Mouse (Mus musculus) kidney, adult 2 months (tissue): ENCODE results near the gene Ngb. TPM values are rescaled to one million over a fixed set of nuclear protein-coding genes. Genes with fewer than 3 reads are reported as not detected.
A peak's percentile ranks its signal among the peaks of the same experiment; 100 is the strongest.

ENCODE experiments used
- DNase-seq: peaks from one replicate; pipeline ENCODE4 v3.0.0; 2021
- H3K27ac ChIP-seq: fragments of 200-500 bp; 2 replicates; pipeline ENCODE4 v1.5.1; 2012; ENCODE audit warnings: low read depth, low read length, control low read depth, inconsistent platforms; ENCODE audit not compliant: insufficient read depth
- H3K27me3 ChIP-seq: fragments of 200-500 bp; replicated peaks from 2 replicates; pipeline ENCODE4 v1.6.1; 2012; ENCODE audit warnings: mild to moderate bottlenecking, moderate library complexity, low read length, inconsistent platforms; ENCODE audit not compliant: control insufficient read depth, insufficient read depth
- H3K36me3 ChIP-seq: fragments of 200-500 bp; 2 replicates; pipeline ENCODE4 v1.6.1; 2012; ENCODE audit warnings: mild to moderate bottlenecking, moderate library complexity, low read length, inconsistent platforms; ENCODE audit not compliant: control insufficient read depth, insufficient read depth
- H3K4me1 ChIP-seq: fragments of 200-500 bp; 2 replicates; pipeline ENCODE4 v1.6.1; 2011; ENCODE audit warnings: low read length; ENCODE audit not compliant: control insufficient read depth, insufficient read depth
- H3K4me3 ChIP-seq: fragments of 200-500 bp; 2 replicates; pipeline ENCODE4 v1.5.1; 2011; ENCODE audit warnings: mild to moderate bottlenecking, low read depth, low read length, control low read depth; ENCODE audit not compliant: insufficient read depth
- CTCF ChIP-seq: fragments of 200-500 bp; conservative IDR thresholded peaks from 2 replicates; pipeline ENCODE4 v1.5.1; 2011; ENCODE audit warnings: low read depth, mild to moderate bottlenecking, control low read depth, low read length, moderate library complexity, mixed read lengths; ENCODE audit not compliant: insufficient read depth, insufficient read length
- POLR2A ChIP-seq: fragments of 200-500 bp; IDR thresholded peaks from one replicate; pipeline ENCODE4 v1.6.1; 2011; ENCODE audit warnings: low read depth, low read length, control low read depth
- WGBS: fragments of 180-500 bp; shearing (Covaris S2); methylation state at CpG from one replicate; pipeline ENCODE4 v1.1.7; 2018; 5-methylcytosine and 5-hydroxymethylcytosine counted together
- polyA plus RNA-seq: library from polyadenylated mRNA; depleted of rRNA; stranded (reverse); fragments of >200 nt; gene quantifications from 2 replicates; pipeline ENCODE4 v1.2.3, GENCODE M21; 2012; rRNA removed

Gene Ngb
- polyA plus RNA-seq, result 1.4 and 1.7 TPM in 2 replicates

DNA sequence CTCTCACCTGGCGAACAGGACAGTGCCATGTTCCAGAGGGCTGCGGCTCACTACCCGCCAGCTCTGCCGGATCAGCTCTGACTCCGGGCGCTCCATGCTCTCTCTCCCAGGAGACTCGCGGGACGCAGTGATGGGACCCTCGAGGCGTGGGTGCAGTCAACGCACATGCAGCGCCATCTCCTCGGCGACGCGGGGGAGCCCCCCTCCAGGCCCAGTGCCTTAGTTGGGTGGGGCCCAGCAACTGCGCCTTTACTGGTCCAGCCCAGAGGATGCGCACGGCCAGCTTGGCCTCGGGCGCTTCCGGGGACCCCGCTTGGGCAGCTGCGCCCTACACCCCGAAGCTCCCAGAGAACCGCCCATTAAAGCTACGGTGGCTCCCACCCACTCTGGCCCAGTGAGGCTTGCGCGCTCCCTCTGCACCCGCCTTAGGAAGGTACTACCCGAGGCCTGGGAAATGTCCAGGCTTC, at the start of gene Ngb:
Ngb (minus strand) TSS at position 375 of the 467 bp plus-strand sequence.
- no peak within 1 kb of the TSS for H3K4me3 ChIP-seq
- no peak for DNase-seq
- no peaks in the 10 kb centered on the region for H3K36me3 ChIP-seq
- no peaks in the 10 kb centered on the region for H3K27me3 ChIP-seq
- 4% methylated on average over 32 of the region's 32 CpGs for WGBS
- H3K27ac ChIP-seq, result no peak within 1 kb of the TSS
- no peak for TF ChIP-seq CTCF
- TF ChIP-seq POLR2A, result no peak
- H3K4me1 ChIP-seq, result no peaks in the 10 kb centered on the region

GRCm38 (mm10) chr12:87149471-87149870, 47.1 kb upstream of the Ngb start:
- Histone ChIP-seq H3K36me3 (no peaks in the 10 kb centered on the region), H3K27ac (no peak overlapping the region), H3K4me3 (no peak overlapping the region), H3K27me3 (no peaks in the 10 kb centered on the region), H3K4me1 (no peaks in the 10 kb centered on the region)
- DNase-seq, result no peak
- no peak for TF ChIP-seq POLR2A
- TF ChIP-seq CTCF, result no peak
- WGBS, result 100% methylated on average over 5 of the region's 5 CpGs

GRCm38 (mm10) chr12:87148136-87148535, 45.8 kb upstream of the Ngb start:
- TF ChIP-seq CTCF, result no peak
- no peak for TF ChIP-seq POLR2A
- peak overlapping the region; percentile 93 for H3K27ac ChIP-seq
- peak; percentile 73 for DNase-seq
- no peaks in the 10 kb centered on the region for H3K4me1 ChIP-seq
- 5% methylated on average over 15 of the region's 15 CpGs for WGBS
- H3K36me3 ChIP-seq, result no peaks in the 10 kb centered on the region
- H3K4me3 ChIP-seq, result peak overlapping the region; percentile 91
- H3K27me3 ChIP-seq, result no peaks in the 10 kb centered on the region

GRCm38 (mm10) chr12:87147395-87148089, 45.2 kb upstream of the Ngb start, which contains the start of gene Pomt2:
Pomt2 (minus strand) TSS chr12:87147968.
- under 1% methylated on average over 61 of the region's 61 CpGs for WGBS
- H3K36me3 ChIP-seq, result no peaks in the 10 kb centered on the region
- TF ChIP-seq POLR2A (no peak), CTCF (no peak)
- peak; percentile 98 for DNase-seq
- no peaks in the 10 kb centered on the region for H3K27me3 ChIP-seq
- H3K4me1 ChIP-seq, result no peaks in the 10 kb centered on the region
- peak within 1 kb of the TSS; percentile 93 for H3K27ac ChIP-seq
- peak within 1 kb of the TSS; percentile 91 for H3K4me3 ChIP-seq

- peak within 1 kb of the TSS; percentile 91 for H3K4me3 ChIP-seq
- peak; percentile 94 for DNase-seq
- H3K36me3 ChIP-seq, result no peaks in the 10 kb centered on the region
- no peaks in the 10 kb centered on the region for H3K27me3 ChIP-seq
- TF ChIP-seq POLR2A (no peak), CTCF (no peak)
- WGBS, result under 1% methylated on average over 27 of the region's 27 CpGs
- peak within 1 kb of the TSS; percentile 93 for H3K27ac ChIP-seq
- no peaks in the 10 kb centered on the region for H3K4me1 ChIP-seq
Observed at GRCm38 (mm10) chr12:87146966-87147365, 44.6 kb upstream of the Ngb start, which contains the start of gene Gstz1. Gstz1 (plus strand) TSS chr12:87147165.

GRCm38 (mm10) chr12:87142156-87142555, 39.8 kb upstream of the Ngb start:
- no peak overlapping the region for H3K27ac ChIP-seq
- no peak overlapping the region for H3K4me3 ChIP-seq
- no peak for TF ChIP-seq POLR2A
- no peak for TF ChIP-seq CTCF
- no peak for DNase-seq
- 73% methylated on average over 2 of the region's 2 CpGs for WGBS
- no peaks in the 10 kb centered on the region for H3K36me3 ChIP-seq
- no peaks in the 10 kb centered on the region for H3K4me1 ChIP-seq
- no peaks in the 10 kb centered on the region for H3K27me3 ChIP-seq

- 89% methylated on average over 2 of the region's 2 CpGs for WGBS
Observed at GRCm38 (mm10) chr12:87138768-87139167, 36.4 kb upstream of the Ngb start.

More at GRCm38 (mm10) chr12:87138768-87139167, 36.4 kb upstream of the Ngb start:
- no peak for DNase-seq
- Histone ChIP-seq H3K36me3 (no peaks in the 10 kb centered on the region), H3K4me3 (no peak overlapping the region), H3K4me1 (no peaks in the 10 kb centered on the region), H3K27me3 (no peaks in the 10 kb centered on the region), H3K27ac (no peak overlapping the region)
- TF ChIP-seq CTCF (no peak), POLR2A (no peak)
